Mouse (Mus musculus) spleen, embryonic (tissue): ENCODE results near the gene Cpa2.

Experiments
- CTCF ChIA-PET: fragments of 350-600 bp; sonication (Branson Sonifier 250); formaldehyde crosslinking; loops from one replicate; lab custom pipeline; 2022; lab: Charles Lee

The Cpa2 gene

DNA sequence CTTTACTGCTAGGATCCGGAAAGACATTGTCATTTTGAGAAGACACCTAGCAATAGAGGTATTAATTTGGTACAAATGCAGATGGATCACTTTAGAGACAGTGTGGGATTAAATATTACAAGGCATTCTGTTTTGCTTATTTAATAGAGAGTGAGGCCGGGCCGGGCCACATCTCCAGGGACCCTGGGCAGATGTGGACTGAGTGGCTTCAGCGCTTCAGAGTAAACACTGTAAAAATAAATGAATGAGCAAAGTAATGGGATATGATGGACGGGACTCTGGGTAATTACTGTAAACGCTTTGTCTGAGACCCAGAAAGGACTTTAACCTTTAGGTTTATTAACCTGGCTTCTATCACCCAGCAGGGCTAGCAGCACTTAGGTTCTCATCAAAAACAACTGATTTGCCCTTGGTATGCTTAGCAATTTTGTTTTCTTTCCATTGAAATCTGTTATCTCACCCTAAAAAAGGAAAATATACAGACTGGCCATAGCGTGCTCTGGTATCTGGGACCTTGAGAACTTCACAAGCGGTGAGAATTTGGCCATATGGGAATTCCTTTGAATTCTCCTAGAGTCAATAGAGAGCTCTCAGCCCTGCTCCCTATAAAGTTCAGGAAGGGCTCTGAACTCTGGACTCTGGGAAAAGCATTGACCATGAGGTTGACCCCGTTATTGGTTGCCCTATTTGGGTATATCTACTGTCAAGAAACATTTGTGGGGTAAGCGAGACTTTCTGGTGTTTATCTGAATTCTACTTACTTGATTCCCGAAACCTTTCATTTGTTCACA, at the start of gene Cpa2:
Gene Cpa2, plus strand, starts transcription at position 574 of the 791 bp plus-strand sequence.
- CTCF ChIA-PET, result no interaction called here

DNA sequence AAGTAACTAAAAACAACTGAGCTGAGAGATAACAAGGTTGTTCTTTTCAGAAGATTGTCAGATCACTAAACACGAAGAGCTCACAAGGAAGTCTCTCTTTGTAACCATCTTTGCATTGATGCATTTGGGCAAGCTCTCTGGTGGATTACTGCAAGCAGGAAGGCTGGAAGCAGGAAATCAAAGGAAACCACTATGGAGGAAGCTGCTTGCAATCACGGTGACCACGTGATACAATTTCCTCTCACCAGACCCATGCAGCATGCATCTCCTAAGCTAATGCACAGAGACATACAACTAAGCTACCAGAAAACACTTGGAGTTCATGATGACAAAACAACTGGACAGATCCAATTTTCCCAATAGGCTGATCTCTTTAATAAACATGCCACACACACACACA, 42.3 kb upstream of the Cpa2 start:
- CTCF ChIA-PET, result interaction anchor here (0.6 kb wide), 1 partner anchor 483 kb away, joined by 3 read pairs; no protein-coding TSS in a partner anchor

GRCm38 (mm10) chr6:30508824-30509223, 32.6 kb upstream of the Cpa2 start:
- CTCF ChIA-PET, result no interaction called here

DNA sequence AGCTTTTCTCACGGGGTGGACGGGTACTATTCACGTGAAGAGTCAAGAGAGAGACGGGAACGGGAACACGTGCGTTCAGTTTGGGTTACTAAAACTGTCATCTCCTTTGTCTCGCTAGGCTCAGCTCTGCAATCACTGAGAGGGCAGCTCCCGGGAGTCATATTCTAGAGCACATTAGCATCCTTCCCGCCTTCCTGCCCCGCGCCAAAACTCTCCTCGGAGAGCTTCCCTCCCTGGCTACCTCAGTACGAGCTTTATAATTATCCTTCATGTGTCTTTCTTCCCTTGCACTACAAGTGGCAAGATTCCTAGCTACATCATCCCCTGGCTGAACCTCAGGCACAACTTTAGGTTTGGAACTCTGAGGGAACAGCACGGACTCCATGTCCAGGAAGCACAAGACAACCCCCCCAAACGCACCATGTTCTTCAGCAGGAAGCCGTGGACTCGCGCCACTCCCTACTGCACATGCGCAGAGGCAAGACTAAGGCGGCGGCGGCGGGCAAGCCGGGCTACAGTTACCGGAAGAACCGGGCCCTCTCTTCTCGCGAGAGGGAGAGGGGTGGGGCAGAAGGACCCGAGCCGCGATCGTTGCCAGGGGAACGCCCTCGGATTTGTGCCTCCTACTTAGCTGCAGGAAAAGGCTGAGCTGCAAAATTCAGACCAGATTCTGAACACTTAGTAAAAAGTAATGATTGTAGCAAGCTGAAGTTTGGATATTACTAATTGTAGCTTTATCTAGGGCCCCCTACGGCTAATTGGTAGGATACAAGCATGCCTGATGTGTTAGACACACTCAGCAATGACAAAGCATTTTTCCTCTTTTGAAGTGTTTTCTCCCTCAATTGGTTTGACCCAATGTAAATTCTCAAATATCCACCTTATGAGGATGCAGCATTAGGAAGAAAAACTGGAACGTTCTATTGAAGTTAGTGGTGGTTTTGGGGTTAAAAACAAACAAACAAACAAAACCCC, 31.8 kb upstream of the Cpa2 start, which contains the start of the genes Tmem209 and Ssmem1:
Gene Tmem209, minus strand, starts transcription at position 519 of the 975 bp plus-strand sequence.
Gene Ssmem1, plus strand, starts transcription at position 585 of the 975 bp plus-strand sequence.
- CTCF ChIA-PET, result no interaction called here

DNA sequence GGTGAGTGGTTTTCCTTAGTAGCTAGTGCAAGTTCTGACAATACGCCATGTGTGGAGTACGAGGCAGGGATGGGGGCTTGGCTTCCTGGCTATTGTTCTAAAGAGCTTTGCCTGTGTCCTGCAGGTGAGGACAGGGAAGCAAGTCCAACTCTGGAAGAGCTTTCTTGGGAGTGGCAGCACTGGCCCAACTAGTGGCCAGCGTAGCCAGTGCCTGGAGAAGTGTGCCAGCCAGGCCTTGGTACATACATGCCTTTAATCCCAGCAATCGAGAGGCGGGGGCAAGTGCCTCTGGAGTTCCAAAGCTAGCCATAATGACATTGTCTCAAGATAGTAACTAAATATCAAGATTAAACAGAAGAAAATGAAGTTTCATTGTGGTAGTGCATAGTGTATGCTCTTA, 31.1 kb upstream of the Cpa2 start:
- CTCF ChIA-PET, result interaction anchor here (0.6 kb wide), 1 partner anchor 642 kb away, joined by 4 read pairs; no protein-coding TSS in a partner anchor

DNA sequence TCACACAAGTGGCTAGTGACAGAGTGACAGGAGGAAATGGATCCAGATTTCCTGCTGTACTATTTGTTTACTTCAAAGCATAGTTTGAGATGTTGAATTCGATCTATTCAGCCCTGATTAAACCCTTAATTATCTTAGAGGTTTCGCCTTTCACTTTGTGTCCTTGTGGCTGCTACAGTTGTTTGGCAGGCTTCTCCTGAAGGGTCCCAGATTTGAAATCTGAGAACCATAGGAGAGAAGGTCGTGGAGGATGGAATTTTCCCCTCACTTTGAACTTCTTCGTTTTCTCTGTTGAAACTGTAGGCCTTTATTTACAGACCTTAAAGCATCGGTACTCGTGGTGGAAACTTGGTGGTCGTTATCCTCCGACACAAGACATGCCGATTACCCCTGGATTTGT, 27.1 kb upstream of the Cpa2 start:
- CTCF ChIA-PET, result no interaction called here

DNA sequence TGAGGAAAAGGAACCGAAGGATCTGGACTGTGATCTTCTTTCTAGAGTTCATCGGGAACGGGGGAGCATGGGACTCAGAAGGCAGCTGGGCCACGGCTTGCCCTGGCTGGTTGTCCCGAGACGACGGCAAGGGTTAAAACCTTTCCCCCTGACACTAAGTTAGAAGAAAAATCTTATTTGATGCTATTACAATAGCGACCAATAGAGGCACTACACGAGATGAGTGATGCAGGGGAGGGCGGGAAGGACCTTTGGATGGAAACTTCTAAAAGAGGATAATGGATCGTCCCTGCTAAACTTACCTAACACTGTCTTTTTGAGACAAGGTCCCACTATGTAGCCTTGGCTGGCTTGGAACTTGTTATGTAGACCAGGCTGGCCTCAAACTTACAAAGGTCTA, 21.0 kb upstream of the Cpa2 start:
- CTCF ChIA-PET, result no interaction called here

DNA sequence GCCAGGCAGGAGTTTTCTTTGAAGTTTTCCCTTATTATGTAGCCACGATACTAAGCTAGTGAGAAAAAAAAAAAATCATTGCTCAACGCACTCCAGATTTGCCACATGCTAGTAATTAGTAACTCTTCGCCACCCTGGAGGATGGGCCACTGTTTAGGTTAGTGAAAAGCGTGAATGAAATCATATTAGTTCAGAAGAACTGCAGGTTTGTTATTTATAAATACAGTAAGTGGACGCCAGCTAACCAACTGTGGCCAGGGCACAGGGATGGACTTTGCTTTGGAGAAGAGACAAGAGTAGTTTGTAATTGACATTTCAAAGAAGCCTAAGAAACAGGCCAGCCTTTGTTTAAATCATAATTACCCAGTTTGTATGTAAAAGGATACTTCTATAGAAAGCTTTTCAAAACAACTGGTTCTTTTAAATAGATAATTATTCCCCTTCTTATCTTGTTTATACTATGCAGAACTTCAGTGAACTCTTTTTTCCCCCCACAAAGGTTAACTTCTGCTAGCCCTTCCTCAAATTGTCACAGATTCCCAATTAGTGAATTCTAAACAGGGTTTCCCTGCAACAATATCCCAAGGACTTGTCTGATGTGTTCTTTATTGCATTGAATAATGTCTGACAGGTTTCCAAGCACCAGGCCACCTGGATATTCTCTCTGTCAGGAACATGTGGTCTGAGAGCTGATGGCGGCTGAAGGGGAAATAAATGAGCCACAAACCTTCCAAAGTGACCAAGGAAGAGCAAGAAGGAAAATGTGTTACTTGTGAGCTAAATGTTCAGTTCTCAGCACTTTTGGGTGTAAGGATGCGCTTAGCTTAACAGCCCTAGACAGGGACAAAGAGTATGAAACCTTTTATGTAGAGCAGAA, 15.7 kb upstream of the Cpa2 start:
- CTCF ChIA-PET, result no interaction called here

GRCm38 (mm10) chr6:30526586-30527515, 14.5 kb upstream of the Cpa2 start:
- CTCF ChIA-PET, result no interaction called here

DNA sequence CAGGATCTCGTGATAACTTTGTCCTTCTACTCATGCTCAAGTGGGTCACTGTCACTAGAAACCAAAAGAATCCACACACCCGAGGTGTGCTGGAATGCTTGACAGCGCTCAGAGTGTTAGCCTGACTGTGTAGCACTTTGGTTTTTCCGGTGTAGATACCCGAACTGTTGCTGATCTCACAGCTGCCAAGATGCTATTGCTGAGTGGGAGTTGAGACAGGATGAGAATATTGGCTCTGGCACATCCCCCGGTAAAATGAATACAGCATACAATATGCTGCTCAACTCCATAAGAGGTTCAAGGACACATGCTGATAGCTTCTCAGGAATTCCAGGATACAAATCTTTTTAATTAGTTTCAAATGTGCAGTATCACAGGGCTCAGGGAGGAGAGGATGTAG, 12.6 kb upstream of the Cpa2 start:
- CTCF ChIA-PET, result no interaction called here

- CTCF ChIA-PET, result no interaction called here
These were observed 6.0 kb upstream of the Cpa2 start for GRCm38 (mm10) chr6:30535340-30535739.

GRCm38 (mm10) chr6:30538240-30538639, 3.1 kb upstream of the Cpa2 start:
- CTCF ChIA-PET, result interaction anchor here (0.7 kb wide), 1 partner anchor 410 kb away, joined by 6 read pairs; no protein-coding TSS in a partner anchor

DNA sequence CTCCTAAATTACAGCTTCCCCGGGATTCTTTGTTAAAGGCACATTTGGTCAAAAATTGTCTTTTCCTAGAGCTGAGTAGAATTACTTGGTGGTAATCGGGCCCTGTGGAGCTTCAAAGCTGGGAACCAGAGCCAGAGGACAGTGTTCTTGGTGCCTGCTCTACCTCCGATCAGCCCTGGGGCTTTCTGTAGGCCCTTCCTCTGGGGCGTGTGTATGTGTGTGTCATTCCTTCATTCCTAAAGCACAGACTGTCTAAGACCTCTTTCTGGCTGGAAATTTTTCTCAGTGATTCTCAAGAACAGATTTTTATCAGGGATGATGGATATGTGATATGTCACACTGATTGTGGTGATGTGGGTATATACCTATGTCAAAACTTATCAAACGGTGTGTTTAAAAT, 2.6 kb upstream of the Cpa2 start:
- CTCF ChIA-PET, result no interaction called here

- CTCF ChIA-PET, result no interaction called here
These were observed 895 bp downstream of the Cpa2 start for GRCm38 (mm10) chr6:30542277-30542676.

DNA sequence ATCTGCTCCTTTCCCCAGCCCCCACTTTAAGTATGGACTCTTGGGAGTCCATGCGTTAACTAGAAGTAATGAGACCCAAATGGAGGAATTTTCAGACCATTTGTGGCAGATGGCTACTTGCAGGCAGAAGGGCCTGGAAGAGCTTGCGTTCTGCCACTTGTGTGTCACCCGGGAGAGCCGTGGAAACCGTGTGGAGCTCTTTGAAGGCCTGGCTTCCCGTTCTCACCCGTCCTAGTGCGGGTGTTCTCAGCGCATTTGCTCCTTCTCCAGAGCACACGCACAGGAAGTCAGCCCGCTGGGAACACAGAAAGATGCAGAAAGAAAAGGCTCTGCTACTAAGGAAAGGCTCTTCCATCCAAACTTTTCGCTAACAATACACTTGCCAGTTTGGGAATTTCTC, 1.7 kb downstream of the Cpa2 start:
- CTCF ChIA-PET, result no interaction called here

GRCm38 (mm10) chr6:30543851-30544250, 2.5 kb downstream of the Cpa2 start:
- CTCF ChIA-PET, result no interaction called here

DNA sequence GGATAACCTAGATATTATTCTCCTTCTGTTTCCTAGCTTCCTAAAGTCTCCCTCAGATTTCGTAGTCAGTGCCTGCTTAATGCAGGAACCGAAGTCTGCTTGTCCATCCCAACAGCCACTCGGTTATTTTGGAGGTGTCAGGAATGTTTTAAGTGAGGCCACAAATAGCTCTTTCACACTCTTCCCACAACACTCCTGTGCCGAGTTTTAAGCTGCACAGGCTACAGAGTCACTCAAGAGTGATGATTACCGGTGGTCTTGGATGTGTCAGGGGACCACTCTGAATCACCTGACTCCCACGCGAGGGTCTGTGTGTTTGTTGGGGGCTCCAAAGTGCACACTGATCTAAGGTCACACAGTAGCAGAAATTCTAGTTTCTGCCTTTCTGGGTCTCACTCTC, 4.3 kb downstream of the Cpa2 start:
- CTCF ChIA-PET, result no interaction called here

GRCm38 (mm10) chr6:30546571-30547273, 5.3 kb downstream of the Cpa2 start:
- CTCF ChIA-PET, result no interaction called here

DNA sequence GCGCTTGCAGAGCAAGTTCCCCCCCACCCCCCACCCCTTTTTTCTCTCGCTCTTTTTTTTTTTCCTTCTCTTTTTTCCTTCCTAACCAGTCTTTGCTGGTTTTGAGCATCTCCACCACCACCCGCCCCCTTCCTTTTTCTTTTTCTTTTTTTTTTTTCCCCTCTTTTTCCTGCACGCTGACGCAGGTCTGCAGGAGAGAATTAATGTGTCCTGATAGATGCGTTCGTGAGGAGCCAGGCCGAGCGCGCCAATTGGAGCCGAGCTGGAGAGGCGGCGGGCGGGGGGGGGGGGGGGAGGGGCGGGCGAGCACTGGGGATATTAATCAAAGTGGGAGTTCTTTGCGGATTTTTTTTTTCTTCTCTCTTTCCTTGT, 5.9 kb downstream of the Cpa2 start:
- CTCF ChIA-PET, result no interaction called here
